Mouse (Mus musculus) brain, adult 2 months (tissue): Measurements from ENCODE around the gene Rpl3l.
A peak's percentile ranks its signal among the peaks of the same experiment; 100 is the strongest.
"Not testable (repeated sequence)": the region's sequence is repeated elsewhere in the genome, so short reads cannot be mapped to it uniquely, and the experiment has no call there.

ENCODE experiments used
- DNase-seq: peaks from one replicate; pipeline ENCODE4 v3.0.0; 2011; ENCODE audit warnings: low read depth, low spot score

The Rpl3l gene

DNA sequence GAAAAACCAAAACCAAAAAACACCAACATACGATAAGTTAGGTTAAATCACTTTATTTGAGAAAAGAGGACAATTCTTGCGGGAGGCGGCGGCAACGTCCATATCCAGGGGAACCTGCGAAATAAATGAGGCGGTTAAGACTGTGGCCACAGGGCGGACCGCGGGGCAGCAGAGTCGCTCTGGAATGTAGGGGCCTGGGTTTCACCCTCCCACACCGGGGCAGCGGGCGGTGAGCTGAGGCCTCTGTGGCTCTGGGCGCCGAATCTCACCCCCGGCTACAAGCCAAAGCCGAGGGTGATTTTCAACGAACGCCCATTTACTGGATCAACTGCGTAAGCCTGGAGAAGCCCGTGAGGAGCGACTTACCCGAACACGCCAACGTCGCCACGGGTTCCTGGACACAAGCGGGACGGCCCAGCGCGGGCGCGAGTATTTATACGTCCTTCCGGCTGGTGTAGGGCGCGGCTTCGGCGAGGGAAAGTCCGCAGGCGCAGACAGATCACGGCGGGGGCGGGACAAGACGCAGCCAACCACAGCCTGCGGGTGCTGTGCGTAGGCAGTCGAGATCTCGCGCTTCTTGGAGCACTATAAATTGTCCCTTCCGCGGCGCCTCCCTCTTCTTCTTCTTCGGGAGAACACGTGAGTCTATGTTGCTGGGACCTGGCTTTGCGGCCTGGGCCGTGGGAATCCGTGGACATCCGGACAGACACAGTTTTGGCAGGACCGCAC is 8.0 kb upstream of the Rpl3l start:
- peak; percentile 100 for DNase-seq

- not testable (repeated sequence) for DNase-seq
These were observed 7.0 kb upstream of the Rpl3l start for GRCm38 (mm10) chr17:24720616-24721015.

DNA sequence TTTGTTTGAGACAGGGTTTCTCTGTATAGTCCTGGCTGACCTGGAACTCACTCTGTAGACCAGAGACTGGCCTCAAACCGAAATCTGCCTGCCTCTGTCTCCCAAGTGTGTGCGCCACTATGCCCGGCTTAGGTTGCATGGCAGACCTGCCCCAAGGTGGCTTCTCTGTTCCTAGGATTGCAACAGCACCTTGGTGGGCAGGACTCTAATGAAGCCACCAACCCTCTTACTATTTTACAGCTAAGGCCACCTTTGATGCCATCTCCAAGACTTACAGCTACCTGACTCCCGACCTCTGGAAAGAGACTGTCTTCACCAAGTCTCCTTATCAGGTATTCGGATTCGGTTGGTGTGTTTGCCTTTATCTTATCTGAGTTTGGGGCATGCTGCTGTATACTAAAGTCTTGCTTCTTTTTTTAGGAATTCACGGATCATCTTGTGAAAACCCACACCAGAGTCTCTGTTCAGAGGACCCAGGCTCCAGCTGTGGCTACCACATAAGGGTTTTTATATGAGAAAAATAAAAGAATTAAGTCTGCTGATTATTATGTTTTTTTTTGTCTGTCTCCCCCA is 6.2 kb upstream of the Rpl3l start:
- not testable (repeated sequence) for DNase-seq

- DNase-seq = no peak
These were observed 5.2 kb upstream of the Rpl3l start for GRCm38 (mm10) chr17:24722220-24722924.

DNA sequence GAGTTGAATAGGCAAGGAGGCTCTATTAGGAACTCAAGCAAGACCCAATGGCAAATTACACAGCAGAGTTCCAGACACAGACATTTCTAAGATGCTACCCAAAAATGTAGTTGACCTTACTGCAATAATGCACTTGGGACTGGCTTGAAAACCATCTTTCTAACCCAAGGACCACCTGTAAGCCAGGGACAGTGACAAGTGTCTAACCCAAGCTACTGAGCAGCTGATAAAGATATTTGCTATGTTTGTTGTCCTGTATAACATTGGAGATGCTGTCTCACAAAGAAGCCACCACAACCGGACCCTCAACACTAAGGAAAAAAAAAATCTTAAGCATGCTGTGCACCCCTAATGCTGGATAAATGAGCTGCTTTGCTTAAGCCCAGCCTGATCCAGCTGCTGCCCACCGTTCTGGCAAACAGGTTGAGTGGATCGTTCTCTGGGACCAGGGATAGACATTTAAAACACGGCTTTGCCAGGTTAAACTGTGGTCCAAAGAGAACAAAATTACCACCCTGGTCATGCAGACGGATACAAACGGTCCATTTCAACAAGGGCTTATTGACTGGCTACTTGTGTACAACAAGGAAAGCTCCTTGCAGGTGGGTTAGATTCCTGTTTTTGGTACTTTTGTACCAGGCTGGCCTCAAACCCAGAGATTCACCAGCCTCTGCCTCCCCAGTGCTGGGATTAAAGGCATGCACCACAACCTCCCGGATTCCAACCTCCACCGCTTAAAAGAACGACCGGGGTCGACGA is 4.3 kb upstream of the Rpl3l start:
- DNase-seq = no peak

DNA sequence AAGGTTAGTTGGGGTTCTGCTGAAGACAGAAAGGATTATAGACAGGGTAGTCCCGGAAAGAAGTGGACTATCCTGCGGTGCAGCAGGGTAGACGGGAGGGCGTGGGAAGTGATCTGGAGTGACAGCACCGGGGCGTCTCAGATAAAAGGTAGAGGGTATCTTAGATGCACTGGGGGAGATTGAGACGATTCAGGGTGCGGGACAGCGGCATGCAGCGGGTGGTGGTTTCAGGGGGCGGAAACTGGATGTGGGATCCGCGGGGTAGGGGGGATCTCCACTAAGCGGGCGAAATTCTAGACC is 3.8 kb upstream of the Rpl3l start:
- no peak for DNase-seq

GRCm38 (mm10) chr17:24724184-24724583 is 3.4 kb upstream of the Rpl3l start, which contains the start of gene Ndufb10:
Ndufb10 (minus strand) TSS chr17:24724478.
- peak; percentile 96 for DNase-seq

GRCm38 (mm10) chr17:24725637-24726390 is 1.8 kb upstream of the Rpl3l start:
- DNase-seq = no peak

DNA sequence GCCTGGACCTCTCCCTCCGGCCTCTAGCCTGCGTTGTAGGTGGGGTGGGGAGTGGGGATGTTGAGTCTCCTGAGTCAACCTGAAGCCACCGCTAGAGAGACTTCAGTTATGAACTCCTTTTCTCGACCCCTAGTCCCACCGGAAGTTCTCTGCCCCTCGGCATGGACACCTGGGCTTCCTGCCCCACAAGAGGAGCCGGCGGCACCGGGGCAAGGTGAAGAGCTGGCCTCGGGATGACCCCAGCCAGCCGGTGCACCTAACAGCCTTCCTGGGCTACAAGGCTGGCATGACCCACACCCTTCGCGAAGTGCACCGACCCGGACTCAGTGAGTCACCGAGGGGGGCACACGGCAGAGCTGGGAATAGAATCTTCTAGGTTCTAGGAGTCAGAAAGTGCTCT is 564 bp downstream of the Rpl3l start:
- no peak for DNase-seq

DNA sequence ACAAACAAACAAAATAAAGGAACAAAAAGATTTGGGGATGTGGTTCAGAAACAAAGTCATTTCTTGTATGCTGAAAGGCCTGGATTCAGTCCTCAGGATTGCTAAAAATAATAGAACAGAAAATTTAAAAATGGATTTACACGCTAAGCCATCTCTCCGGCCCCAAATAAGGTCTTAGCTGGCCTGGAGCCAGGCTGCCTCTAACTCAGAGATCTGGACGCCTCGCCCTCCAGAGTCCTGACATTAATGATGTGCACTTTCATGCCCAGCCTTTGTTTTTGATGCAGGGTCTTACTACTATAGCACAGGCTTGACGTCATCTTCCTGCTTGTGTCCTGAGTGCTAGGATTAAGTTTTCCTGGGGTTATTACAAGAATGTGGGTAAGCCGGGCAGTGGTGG is 1.4 kb downstream of the Rpl3l start:
- DNase-seq = no peak

- no peak for DNase-seq
These were observed 3.2 kb downstream of the Rpl3l start for GRCm38 (mm10) chr17:24730787-24731186.

DNA sequence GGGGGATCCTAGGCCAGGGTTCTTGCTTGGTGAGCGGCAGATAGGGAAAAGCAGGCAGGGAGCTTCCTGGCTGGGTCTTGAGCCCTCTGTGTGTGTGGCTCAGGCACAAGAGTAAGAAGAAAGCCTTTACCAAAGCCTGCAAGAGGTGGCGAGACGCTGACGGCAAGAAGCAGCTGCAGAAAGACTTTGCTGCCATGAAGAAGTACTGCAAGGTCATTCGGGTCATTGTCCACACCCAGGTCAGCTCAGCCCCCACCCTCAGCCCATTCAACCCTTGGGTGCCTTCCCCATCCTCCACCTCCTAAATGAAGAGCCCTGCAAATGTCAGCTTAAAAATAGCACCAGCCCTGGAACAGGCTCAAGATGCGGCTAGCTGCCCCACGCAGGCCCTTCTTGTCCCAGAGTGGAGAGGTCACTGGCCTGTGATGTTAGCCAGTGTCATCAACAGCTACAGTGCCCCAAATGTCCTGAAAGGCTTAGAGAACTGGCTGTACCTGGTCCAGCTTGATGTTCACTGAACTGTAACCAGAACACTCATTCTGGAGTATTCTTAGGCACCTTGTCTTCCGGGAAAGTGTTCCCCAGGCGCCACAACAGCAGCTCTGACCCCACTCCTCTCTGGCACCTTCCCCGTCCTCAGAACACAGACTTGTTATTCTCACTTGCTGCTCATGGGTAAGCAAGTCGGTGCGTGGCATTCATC is 4.8 kb downstream of the Rpl3l start:
- no peak for DNase-seq

DNA sequence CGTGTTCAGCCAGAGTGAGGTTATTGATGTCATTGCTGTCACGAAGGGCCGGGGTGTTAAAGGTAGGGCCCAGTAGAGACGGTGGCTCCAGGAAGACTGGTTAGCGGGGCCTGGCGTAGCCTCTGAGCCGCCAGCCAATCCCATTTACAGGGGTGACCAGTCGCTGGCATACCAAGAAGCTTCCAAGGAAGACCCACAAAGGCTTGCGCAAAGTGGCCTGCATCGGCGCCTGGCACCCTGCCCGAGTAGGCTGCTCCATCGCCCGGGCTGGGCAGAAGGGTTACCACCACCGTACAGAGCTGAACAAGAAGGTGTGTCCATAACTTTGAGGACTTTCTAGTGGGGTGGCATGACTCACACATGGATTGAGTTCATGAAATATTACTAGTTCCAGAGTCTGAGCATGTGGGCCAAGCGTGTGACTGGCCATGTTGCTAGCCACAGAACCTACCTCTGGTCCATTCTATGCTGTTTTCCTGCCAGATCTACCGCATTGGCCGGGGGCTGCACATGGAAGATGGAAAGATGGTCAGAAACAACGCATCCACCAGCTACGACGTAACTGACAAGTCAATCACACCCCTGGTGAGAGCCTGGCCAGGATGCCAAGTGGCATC is 5.9 kb downstream of the Rpl3l start:
- DNase-seq = no peak

DNA sequence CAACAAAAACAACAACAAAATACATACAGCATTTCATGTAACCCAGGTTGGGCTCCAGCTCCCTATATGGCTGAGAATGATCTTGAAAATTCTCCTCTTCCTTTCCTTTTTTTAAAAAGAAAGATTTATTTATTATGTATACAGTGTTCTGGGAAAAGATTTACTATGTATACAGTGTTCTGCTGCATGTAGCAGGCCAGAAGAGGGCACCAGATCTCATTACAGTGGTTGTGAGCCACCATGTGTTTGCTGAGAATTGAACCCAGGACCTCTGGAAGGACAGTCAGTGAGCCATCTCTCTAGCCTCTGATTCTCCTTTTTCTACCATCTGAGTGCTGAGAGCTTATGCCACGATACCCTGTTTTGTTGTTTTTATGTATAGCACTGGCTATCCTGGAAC is 6.9 kb downstream of the Rpl3l start:
- no peak for DNase-seq

- no peak for DNase-seq
These were observed 7.8 kb downstream of the Rpl3l start for GRCm38 (mm10) chr17:24735446-24735845.

GRCm38 (mm10) chr17:24736330-24737051 is 8.9 kb downstream of the Rpl3l start, which contains the start of gene Msrb1:
Msrb1 (plus strand) TSS chr17:24736642.
- peak; percentile 99 for DNase-seq

DNA sequence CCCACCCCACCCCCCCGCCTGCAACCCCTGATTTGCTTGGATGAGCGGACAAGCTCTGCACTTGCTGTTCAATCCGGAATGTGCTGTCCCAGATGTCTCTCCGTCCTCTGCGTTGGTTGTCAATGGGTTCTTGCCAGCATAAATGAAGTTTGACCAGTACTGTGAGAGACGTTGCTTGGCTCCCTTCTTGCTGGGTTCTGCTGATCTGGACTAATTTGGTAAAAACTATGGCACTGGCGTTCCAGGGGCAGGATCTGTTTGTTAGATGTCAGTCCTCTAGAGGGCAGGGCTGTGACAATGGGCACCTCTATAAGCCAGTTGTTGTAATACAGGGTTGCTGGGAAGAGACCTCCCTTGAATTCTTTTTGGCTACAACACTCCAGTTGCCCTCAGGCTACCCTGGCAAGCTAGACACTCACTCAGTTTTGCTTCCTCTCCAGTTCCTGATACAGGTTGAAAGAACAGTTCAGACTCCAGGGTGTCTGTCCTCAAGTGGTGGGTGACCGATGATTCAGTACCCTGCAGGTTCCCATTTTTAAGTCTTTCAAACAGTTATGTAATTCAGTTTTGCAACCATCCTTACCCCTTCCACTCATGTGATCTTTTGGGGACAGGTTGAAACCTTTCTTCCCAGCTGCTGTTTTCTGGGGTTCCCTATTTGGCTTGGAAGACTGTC is 9.7 kb downstream of the Rpl3l start:
- no peak for DNase-seq

DNA sequence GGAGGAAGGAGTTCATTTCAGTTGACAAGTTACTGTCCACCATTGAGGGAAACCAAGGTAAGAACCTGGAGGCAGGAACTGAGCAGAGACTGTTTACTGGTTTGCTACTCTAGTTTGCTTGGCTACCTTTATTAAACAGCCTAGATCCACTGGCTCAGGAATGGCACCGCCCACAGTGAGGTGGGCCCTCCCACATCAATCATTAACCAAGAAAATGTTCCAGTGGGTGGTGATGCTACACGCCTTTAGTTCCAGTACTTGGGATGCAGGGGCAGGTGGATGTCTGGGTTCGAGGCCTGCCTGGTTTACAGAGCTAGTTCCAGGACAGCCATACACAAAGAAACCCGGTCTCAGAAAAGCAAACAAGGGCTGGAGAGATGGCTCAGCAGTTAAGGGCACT is 10.6 kb downstream of the Rpl3l start:
- DNase-seq = no peak

DNA sequence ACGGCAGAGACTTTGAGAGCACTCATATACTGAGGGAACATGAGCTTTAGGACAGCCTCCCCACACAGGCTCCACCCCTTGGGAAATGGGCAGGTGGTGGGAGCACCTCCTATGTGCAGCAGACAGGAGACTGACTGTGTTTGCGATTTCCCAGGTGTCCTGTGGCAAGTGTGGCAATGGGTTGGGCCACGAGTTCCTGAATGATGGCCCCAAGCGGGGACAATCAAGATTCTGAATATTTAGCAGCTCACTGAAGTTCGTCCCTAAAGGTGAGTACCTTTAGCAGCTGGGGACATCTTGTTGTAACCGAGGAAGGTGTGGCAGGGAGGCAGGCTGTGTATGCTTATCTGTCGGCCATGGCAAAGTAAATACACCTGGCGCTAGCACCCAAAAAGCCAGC is 12.3 kb downstream of the Rpl3l start:
- no peak for DNase-seq
